Mouse (Mus musculus): ENCODE measurements around the gene Gm15319.
"Not testable (repeated sequence)": the region's sequence is repeated elsewhere in the genome, so short reads cannot be mapped to it uniquely, and the experiment has no call there.

Gene Gm15319

DNA sequence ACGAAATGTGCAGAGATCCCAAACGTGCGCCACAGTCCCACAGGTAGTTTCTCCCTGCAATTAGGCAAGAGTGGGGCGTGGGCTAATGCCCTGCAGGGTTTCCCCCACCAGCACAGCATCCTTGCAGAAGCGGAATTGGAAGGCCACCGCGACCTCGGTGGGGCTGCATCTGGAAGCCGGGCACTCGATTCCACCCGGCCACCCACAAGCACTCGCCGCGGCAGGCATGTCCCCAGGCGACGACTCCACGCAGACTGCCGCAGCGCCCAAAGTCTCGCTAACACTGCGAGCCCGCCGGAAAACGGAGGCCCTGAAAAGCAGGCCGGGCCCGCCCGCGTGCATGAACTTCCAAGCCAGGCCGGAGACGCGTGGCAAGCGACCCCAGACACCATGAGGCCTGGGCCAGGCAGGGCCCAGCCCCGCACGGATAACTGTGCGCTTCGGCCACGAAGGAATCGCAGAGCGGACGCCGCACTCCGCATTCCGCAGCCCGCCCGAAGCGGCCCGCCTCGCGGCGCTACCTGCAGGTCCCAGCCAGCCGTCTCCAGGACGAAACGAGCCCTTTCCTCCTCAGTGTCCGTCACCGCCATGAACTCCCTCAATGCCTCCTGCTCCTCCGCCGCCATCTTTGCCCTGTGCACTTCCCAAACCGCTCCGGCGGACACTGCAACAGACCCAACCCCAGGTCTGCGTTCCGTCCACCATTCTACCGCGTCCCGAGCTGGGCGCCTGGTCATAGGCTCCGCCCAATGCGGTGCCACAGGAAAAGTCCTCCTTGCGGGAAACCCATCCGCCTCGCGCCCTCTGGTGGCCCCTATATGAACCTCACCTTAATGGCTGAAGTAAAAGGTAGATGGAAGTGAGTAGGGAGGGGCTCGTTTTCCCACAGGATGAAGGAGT is 66.0 kb downstream of the Gm15319 start:
- DNase-seq (ENCODE audit: low spot score) = peak; percentile 62

DNA sequence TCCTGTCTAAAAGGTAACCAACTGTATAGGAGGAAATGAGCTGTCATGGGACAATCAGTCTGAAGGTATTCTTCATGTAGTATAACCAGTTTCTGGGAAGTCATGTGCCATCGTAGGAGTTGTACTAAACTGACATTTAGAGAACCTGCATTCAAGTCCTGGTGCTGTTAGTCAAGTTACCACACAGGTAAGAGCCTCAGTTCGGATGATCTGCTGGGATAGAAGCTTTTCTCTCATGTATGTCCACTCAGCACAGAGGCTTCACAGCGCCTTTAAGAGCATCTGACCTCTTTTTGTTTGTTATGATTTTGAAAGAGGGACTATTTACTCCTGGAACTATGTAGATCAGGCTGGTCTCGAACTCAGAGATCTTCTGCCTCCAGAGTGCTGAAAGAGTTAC is 67.1 kb downstream of the Gm15319 start:
- not testable (repeated sequence) for DNase-seq (ENCODE audit: low spot score)

- peak; percentile 22 for DNase-seq (ENCODE audit: low spot score)
Measured at GRCm38 (mm10) chr8:20294826-20295225, 68.2 kb downstream of the Gm15319 start.

DNA sequence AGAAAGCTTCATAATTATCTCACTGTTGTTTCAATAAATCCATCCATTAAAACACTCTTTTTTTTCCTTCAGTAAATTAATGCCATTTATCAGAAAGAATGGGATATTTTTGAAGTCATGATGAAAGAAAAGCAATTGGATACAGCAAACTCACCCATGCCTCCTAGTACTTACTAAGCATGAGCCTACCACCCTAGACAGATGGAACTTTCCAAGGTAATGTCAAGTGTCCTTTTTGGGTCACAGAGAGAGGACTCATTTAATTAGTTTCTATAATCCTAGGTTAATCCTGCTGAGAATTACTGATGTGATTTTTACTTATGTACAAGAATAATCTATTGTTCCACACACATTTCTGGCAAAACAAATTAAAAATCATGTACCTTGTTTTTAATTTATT is 69.0 kb downstream of the Gm15319 start:
- DNase-seq (ENCODE audit: low spot score) = not testable (repeated sequence)

- not testable (repeated sequence) for DNase-seq (ENCODE audit: low spot score)
Measured at GRCm38 (mm10) chr8:20290015-20290414, 73.0 kb downstream of the Gm15319 start.

- not testable (repeated sequence) for DNase-seq (ENCODE audit: low spot score)
Measured at GRCm38 (mm10) chr8:20288878-20289277, 74.1 kb downstream of the Gm15319 start.

GRCm38 (mm10) chr8:20287706-20288105 is 75.3 kb downstream of the Gm15319 start:
- not testable (repeated sequence) for DNase-seq (ENCODE audit: low spot score)
